Mouse (Mus musculus) heart, postnatal 0 days (tissue): ENCODE data around the gene Ascl3.

Experiments
- CTCF ChIP-seq: IDR thresholded peaks from 2 replicates; pipeline ENCODE4 v1.5.1; 2016; ENCODE audit warnings: antibody characterized with exemption, control low read depth, low read depth
- EP300 ChIP-seq: IDR thresholded peaks from 2 replicates; pipeline ENCODE4 v1.6.1; 2016; ENCODE audit warnings: antibody characterized with exemption, low read depth

DNA sequence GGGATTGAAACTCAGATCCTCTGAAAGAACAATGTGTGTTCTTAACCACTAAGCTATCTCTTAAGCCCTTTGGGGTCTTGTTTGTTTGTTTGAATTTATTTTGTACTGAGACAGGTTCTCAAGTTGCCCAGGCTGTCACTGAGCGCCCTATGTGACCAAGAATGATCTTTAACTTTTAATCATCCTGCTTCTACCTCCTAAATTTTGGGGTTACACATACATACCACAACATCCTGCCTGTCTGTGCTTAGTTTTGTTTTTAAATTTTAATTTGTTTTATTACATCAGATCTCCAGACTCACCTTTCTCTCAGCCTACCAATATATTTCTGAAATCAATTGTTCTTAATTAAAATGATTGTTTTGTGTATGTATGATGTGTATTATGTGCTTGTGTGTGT is 9.5 kb upstream of the Ascl3 start:
- TF ChIP-seq EP300, result no peak
- no peak for TF ChIP-seq CTCF
